Mouse (Mus musculus) heart, postnatal 14 days (tissue): Measurements from ENCODE around the gene Wdtc1. TPM values are rescaled to one million over a fixed set of nuclear protein-coding genes. Genes with fewer than 3 reads are reported as not detected.
A peak's percentile ranks its signal among the peaks of the same experiment; 100 is the strongest.

Experiments used
- DNase-seq, 2 experiments: peaks; one replicate each; pipeline ENCODE4 v3.0.0; 2021 to 2022
- intact Hi-C: fragments of 180-260 bp; cut with DNase I; formaldehyde crosslinking; loops from one replicate; pipeline ENCODE4 v1.15.1; 2025
- microRNA-seq, 2 experiments: library from miRNA; unstranded; fragments of <30 nt; microRNA quantifications; one replicate each; pipeline ENCODE4 v1.2.0; 2021 to 2022
- total RNA-seq, 2 experiments: library from RNA; stranded (reverse); gene quantifications; 2 replicates each; pipeline ENCODE4 v1.2.3; 2021

Wdtc1 gene
- total RNA-seq, 2 experiments from 2014 or later, result 65.7 to 70.6 TPM

GRCm38 (mm10) chr4:133262882-133263281 lies 90.4 kb downstream of the Wdtc1 start, which contains the start of gene Sytl1:
TSS of gene Sytl1 (minus strand) at chr4:133263113.
- no peak for DNase-seq
- intact Hi-C loops, result no loop called here

- no peak for DNase-seq
- intact Hi-C loops, result no loop called here
Measured at GRCm38 (mm10) chr4:133262375-133262765, 90.9 kb downstream of the Wdtc1 start.

- DNase-seq, result no peak
- intact Hi-C loops, result no loop called here
Measured at GRCm38 (mm10) chr4:133261641-133262374, 91.5 kb downstream of the Wdtc1 start.

GRCm38 (mm10) chr4:133257798-133258408 lies 95.4 kb downstream of the Wdtc1 start:
- intact Hi-C loops, result no loop called here

GRCm38 (mm10) chr4:133257230-133257629 lies 96.1 kb downstream of the Wdtc1 start:
- no peak for DNase-seq
- intact Hi-C loops, result no loop called here

More at GRCm38 (mm10) chr4:133257798-133258408, 95.4 kb downstream of the Wdtc1 start:
- DNase-seq, result no peak

- DNase-seq, result no peak
- intact Hi-C loops, result no loop called here
Measured at GRCm38 (mm10) chr4:133256820-133257219, 96.5 kb downstream of the Wdtc1 start.

GRCm38 (mm10) chr4:133255392-133255791 lies 97.9 kb downstream of the Wdtc1 start:
- intact Hi-C loops, result no loop called here
- no peak for DNase-seq

- intact Hi-C loops, result loop anchor here (5.0 kb wide), 2 partner anchors 41 to 44 kb away; partner anchors contain the start of genes Cd164l2 and Gpr3
- DNase-seq, result no peak
Measured at GRCm38 (mm10) chr4:133253412-133253811, 99.9 kb downstream of the Wdtc1 start.

GRCm38 (mm10) chr4:133252089-133252488 lies 101.2 kb downstream of the Wdtc1 start:
- DNase-seq, result no peak
- intact Hi-C loops, result loop anchor here (5.0 kb wide), 2 partner anchors 40 to 45 kb away; partner anchors contain the start of genes Cd164l2 and Gpr3

- no peak for DNase-seq
- intact Hi-C loops, result loop anchor here (2.0 to 5.0 kb wide), 3 partner anchors 39 to 242 kb away; partner anchors contain the start of genes Cd164l2 and Gpr3
Measured at GRCm38 (mm10) chr4:133251214-133251613, 102.1 kb downstream of the Wdtc1 start.

GRCm38 (mm10) chr4:133250609-133251008 lies 102.7 kb downstream of the Wdtc1 start:
- intact Hi-C loops, result loop anchor here (1.0 to 5.0 kb wide), 4 partner anchors 16 to 242 kb away; partner anchors contain the start of genes Cd164l2 and Gpr3

GRCm38 (mm10) chr4:133247806-133248449 lies 105.4 kb downstream of the Wdtc1 start:
- no peak for DNase-seq
- intact Hi-C loops, result no loop called here

More at GRCm38 (mm10) chr4:133250609-133251008, 102.7 kb downstream of the Wdtc1 start:
- peak; percentile 89 to 91 for DNase-seq

GRCm38 (mm10) chr4:133247072-133247471 lies 106.2 kb downstream of the Wdtc1 start:
- intact Hi-C loops, result no loop called here
- peak; percentile 53 to 61 for DNase-seq

- intact Hi-C loops, result no loop called here
- DNase-seq, result no peak
Measured at GRCm38 (mm10) chr4:133244289-133244688, 109.0 kb downstream of the Wdtc1 start.

- intact Hi-C loops, result no loop called here
- no peak for DNase-seq
Measured at GRCm38 (mm10) chr4:133243538-133243937, 109.7 kb downstream of the Wdtc1 start.

GRCm38 (mm10) chr4:133242710-133243109 lies 110.6 kb downstream of the Wdtc1 start:
- no peak for DNase-seq
- intact Hi-C loops, result no loop called here

Small RNA genes lying within 50 kb of the gene (microRNA-seq; reads per million reads assigned to microRNA genes)
- gene Mir5122, result 6.4 to 12.6 reads per million in 2 experiments

Other genes starting within 250 kb of the Wdtc1 start
- 100 to 1,000 TPM; 133 to 135 TPM for gene Wasf2, start 223.0 kb downstream of the Wdtc1 start, total RNA-seq
- gene Cd164l2, start 141.3 kb downstream of the Wdtc1 start, total RNA-seq, result not detected
- gene Gpr3, start 140.9 kb downstream of the Wdtc1 start, total RNA-seq, result under 1 TPM in 1 of 2 experiments, not detected in 1; 0.22 TPM
- gene Map3k6, start 112.7 kb downstream of the Wdtc1 start, total RNA-seq, result 10 to 100 TPM; 22.4 to 22.5 TPM
- gene Sytl1, start 90.4 kb downstream of the Wdtc1 start, total RNA-seq, result 1 to 10 TPM in 1 of 2 experiments, under 1 TPM in 1; 0.84 to 2.4 TPM
- 10 to 100 TPM; 25.1 to 27.0 TPM for gene Tmem222, start 75.7 kb downstream of the Wdtc1 start, total RNA-seq
- gene Slc9a1, start 16.2 kb upstream of the Wdtc1 start, total RNA-seq, result 10 to 100 TPM; 21.2 to 22.9 TPM
- 1 to 10 TPM; 3.5 to 5.1 TPM for gene Tent5b, start 126.7 kb upstream of the Wdtc1 start, total RNA-seq
- 1 to 10 TPM; 1.6 to 3.1 TPM for gene Trnp1, start 145.1 kb upstream of the Wdtc1 start, total RNA-seq
- gene Kdf1, start 165.5 kb upstream of the Wdtc1 start, total RNA-seq, result not detected
- gene Nudc, start 192.5 kb upstream of the Wdtc1 start, total RNA-seq, result 10 to 100 TPM; 57.8 to 60.2 TPM
- gene Nr0b2, start 199.9 kb upstream of the Wdtc1 start, total RNA-seq, result 10 to 100 TPM; 20.1 to 23.2 TPM
- 1 to 10 TPM; 4.2 to 4.9 TPM for gene Gpatch3, start 221.3 kb upstream of the Wdtc1 start, total RNA-seq
- gene Gpn2, start 230.9 kb upstream of the Wdtc1 start, total RNA-seq, result 1 to 10 TPM; 7.7 to 8.6 TPM
- 1 to 10 TPM; 1.9 TPM for gene Sfn, start 248.7 kb upstream of the Wdtc1 start, total RNA-seq